ENCODE assay signal across 9 mouse cellular contexts in genomic region chr2:153492179-153492517, GRCm38 (mm10). TPM values are rescaled to one million over a fixed set of nuclear protein-coding genes. Genes with fewer than 3 reads are reported as not detected.
DNase-seq lines count a peak whose midpoint lies in the region; ATAC-seq lines count a peak whose summit lies in the region.
"Had no signal": no experiment of that assay in that cellular context is flagged by ENCODE, and none has a peak within 500 bp of the region (broad histone marks: within the 10 kb centered on the region; RNA-seq: fewer than 3 reads in every experiment).

No protein-coding gene starts in this region.

- peaks cover 61% of the 10 kb centered on the region for H3K4me1 ChIP-seq in heart, embryonic 10.5 days
- H3K4me1 ChIP-seq in embryonic facial prominence, embryonic 14.5 days (ENCODE audit: control insufficient read depth, insufficient read depth, low read length): peaks cover 17% of the 10 kb centered on the region
- H3K4me1 ChIP-seq in limb, embryonic 11.5 days (ENCODE audit: control insufficient read depth, insufficient read depth, low read length): peaks cover 19% of the 10 kb centered on the region
- peaks cover 33% of the 10 kb centered on the region for H3K4me1 ChIP-seq in neural tube, embryonic 14.5 days (ENCODE audit: control insufficient read depth, insufficient read depth, low read length)

- DNase-seq in heart, embryonic 10.5 days (ENCODE audit: low spot score): no peak
- DNase-seq in heart, adult 8-10 months (ENCODE audit: low spot score): no peak
- peak; percentile 31 to 34 for DNase-seq in B cell, adult 2 months
- peak; percentile 32 for DNase-seq in embryonic facial prominence, embryonic 14.5 days (ENCODE audit: low spot score)
- no peak for DNase-seq in limb, embryonic 11.5 days (ENCODE audit: low spot score)
- DNase-seq in MN1 (ENCODE audit: low spot score): no peak
- no peak for DNase-seq in gastrocnemius, postnatal 14 days

- peak overlapping the region; percentile 92 for H3K27ac ChIP-seq in heart, embryonic 10.5 days
- peak overlapping the region; percentile 54 for H3K27ac ChIP-seq in embryonic facial prominence, embryonic 14.5 days (replicated peaks; ENCODE audit: low read depth, low read length)
- H3K27ac ChIP-seq in limb, embryonic 11.5 days (replicated peaks; ENCODE audit: low read depth, low read length): no peak overlapping the region
- H3K27ac ChIP-seq in neural tube, embryonic 14.5 days (ENCODE audit: low read depth, low read length): peak overlapping the region; percentile 97

- H3K4me2 ChIP-seq in embryonic facial prominence, embryonic 14.5 days (ENCODE audit: low read depth, low read length): peak overlapping the region; percentile 95
- peak overlapping the region; percentile 94 for H3K4me2 ChIP-seq in limb, embryonic 11.5 days (ENCODE audit: low read depth, severe bottlenecking)
- H3K4me2 ChIP-seq in neural tube, embryonic 14.5 days (ENCODE audit: low read depth, low read length): peak overlapping the region; percentile 90

- peak overlapping the region; percentile 79 for H3K4me3 ChIP-seq in heart, embryonic 10.5 days
- H3K4me3 ChIP-seq in embryonic facial prominence, embryonic 14.5 days (ENCODE audit: low read depth, low read length): peak overlapping the region; percentile 57
- H3K4me3 ChIP-seq in limb, embryonic 11.5 days (ENCODE audit: low read depth, low read length): peak overlapping the region; percentile 48
- H3K4me3 ChIP-seq in neural tube, embryonic 14.5 days (ENCODE audit: low read depth, low read length): peak overlapping the region; percentile 53

- H3K9ac ChIP-seq in embryonic facial prominence, embryonic 14.5 days (ENCODE audit: low read depth, low read length): peak overlapping the region; percentile 66
- peak overlapping the region; percentile 38 for H3K9ac ChIP-seq in limb, embryonic 11.5 days (ENCODE audit: low read length)
- H3K9ac ChIP-seq in neural tube, embryonic 14.5 days (replicated peaks; ENCODE audit: low read depth, low read length): peak overlapping the region; percentile 76

- no peaks in the 10 kb centered on the region for H3K36me3 ChIP-seq in heart, embryonic 10.5 days
- no peaks in the 10 kb centered on the region for H3K36me3 ChIP-seq in embryonic facial prominence, embryonic 14.5 days (ENCODE audit: control insufficient read depth, insufficient read depth, low read length)
- no peaks in the 10 kb centered on the region for H3K36me3 ChIP-seq in limb, embryonic 11.5 days (ENCODE audit: control insufficient read depth, insufficient read depth, low read length)
- H3K36me3 ChIP-seq in neural tube, embryonic 14.5 days (ENCODE audit: control insufficient read depth, insufficient read depth, low read length): no peaks in the 10 kb centered on the region

- intact Hi-C loops in gastrocnemius, postnatal 14 days (cut with DNase I; ENCODE audit: low total_unique reads): no loop called here

- H3K9me3 ChIP-seq in heart, embryonic 10.5 days: no peaks in the 10 kb centered on the region
- no peaks in the 10 kb centered on the region for H3K9me3 ChIP-seq in embryonic facial prominence, embryonic 14.5 days (ENCODE audit: control insufficient read depth, low read length)
- H3K9me3 ChIP-seq in limb, embryonic 11.5 days (ENCODE audit: control insufficient read depth, low read length): no peaks in the 10 kb centered on the region
- no peaks in the 10 kb centered on the region for H3K9me3 ChIP-seq in neural tube, embryonic 14.5 days (ENCODE audit: control insufficient read depth, low read length)

- ATAC-seq in embryonic facial prominence, embryonic 14.5 days (ENCODE audit: low read depth): peak; percentile 27
- peak; percentile 23; the same call in 1 of the 2 replicates for ATAC-seq in limb, embryonic 11.5 days (ENCODE audit: insufficient number of reproducible peaks, low FRiP score, low TSS enrichment, low read depth)
- peak; percentile 21 for ATAC-seq in neural tube, embryonic 14.5 days (ENCODE audit: low read depth)

- WGBS in heart, embryonic 10.5 days: under 1% methylated on average over 24 of the region's 24 CpGs
- WGBS in embryonic facial prominence, embryonic 14.5 days: 2% methylated on average over 9 of the region's 24 CpGs
- under 1% methylated on average over 24 of the region's 24 CpGs for WGBS in limb, embryonic 11.5 days
- under 1% methylated on average over 23 of the region's 24 CpGs for WGBS in neural tube, embryonic 14.5 days

- peaks cover 19% of the 10 kb centered on the region for H3K27me3 ChIP-seq in heart, embryonic 10.5 days (ENCODE audit: insufficient read depth, poor library complexity, severe bottlenecking)
- H3K27me3 ChIP-seq in embryonic facial prominence, embryonic 14.5 days (replicated peaks; ENCODE audit: control insufficient read depth, insufficient read depth, low read length): 0 out of 2 replicates have a peak, but pooled peaks cover 15% of the 10 kb centered on the region
- peaks cover 12% of the 10 kb centered on the region for H3K27me3 ChIP-seq in limb, embryonic 11.5 days (ENCODE audit: control insufficient read depth, insufficient read depth, low read length)
- no peaks in the 10 kb centered on the region for H3K27me3 ChIP-seq in neural tube, embryonic 14.5 days (ENCODE audit: control insufficient read depth, insufficient read depth, low read length)

RNA-seq across cellular contexts. Expression of gene 4930404H24Rik, which starts 0.4 kb away (rescaled TPM):
- polyA plus RNA-seq in heart, embryonic 10.5 days (2016; fragmentation: Nextera tagmentation; extraction: Ambion mirVana): not detected in 2 replicates
- total RNA-seq in heart, adult 8-10 months (2022): not detected
- polyA plus RNA-seq in embryonic facial prominence, embryonic 14.5 days (2014; fragmentation: Nextera tagmentation; extraction: Ambion mirVana): not detected in 2 replicates
- polyA plus RNA-seq in limb, embryonic 11.5 days (2014; fragmentation: Nextera tagmentation; extraction: Ambion mirVana): not detected in 2 replicates
- not detected in 2 replicates for polyA plus RNA-seq in neural tube, embryonic 14.5 days (2014; fragmentation: Nextera tagmentation; extraction: Ambion mirVana)
- total RNA-seq in gastrocnemius, postnatal 14 days (2021): not detected
- total RNA-seq: hematopoietic stem cell, adult 5-6 weeks had no signal

RNA-seq across cellular contexts. Expression of gene Nol4l, which starts 37.6 kb away (rescaled TPM):
- polyA plus RNA-seq in heart, embryonic 10.5 days (2016; fragmentation: Nextera tagmentation; extraction: Ambion mirVana): 20.8 and 21.4 TPM in 2 replicates
- 1 to 10 TPM; 2.2 to 3.6 (median 3.0) TPM for total RNA-seq in heart, adult 8-10 months (2022)
- polyA plus RNA-seq in embryonic facial prominence, embryonic 14.5 days (2014; fragmentation: Nextera tagmentation; extraction: Ambion mirVana): 11.6 and 12.9 TPM in 2 replicates
- polyA plus RNA-seq in limb, embryonic 11.5 days (2014; fragmentation: Nextera tagmentation; extraction: Ambion mirVana): 14.0 and 15.1 TPM in 2 replicates
- 44.4 and 47.9 TPM in 2 replicates for polyA plus RNA-seq in neural tube, embryonic 14.5 days (2014; fragmentation: Nextera tagmentation; extraction: Ambion mirVana)
- 1 to 10 TPM; 3.0 to 3.3 TPM for total RNA-seq in gastrocnemius, postnatal 14 days (2021)

Comparison
In these comparisons a context has a peak if more than half of its experiments do, and no peak if none do; other contexts are left out.
1. DNase-seq: peak in B cell, adult 2 months (2 of 2) and embryonic facial prominence, embryonic 14.5 days (single experiment); none in heart, embryonic 10.5 days (single experiment), heart, adult 8-10 months (single experiment), limb, embryonic 11.5 days (single experiment), MN1 (single experiment) and gastrocnemius, postnatal 14 days (single experiment).
2. Peak in every context shown above with its lines, with median percentiles within 50 percentile points of each other: H3K4me3 ChIP-seq, ATAC-seq, H3K4me2 ChIP-seq and H3K9ac ChIP-seq.